Mouse (Mus musculus): Measurements from ENCODE around the gene Sorbs1. TPM values are rescaled to one million over a fixed set of nuclear protein-coding genes. Genes with fewer than 3 reads are reported as not detected.

Sorbs1 gene
- polyA plus RNA-seq, 1 experiment from 2014 or later, result 73.8 TPM

DNA sequence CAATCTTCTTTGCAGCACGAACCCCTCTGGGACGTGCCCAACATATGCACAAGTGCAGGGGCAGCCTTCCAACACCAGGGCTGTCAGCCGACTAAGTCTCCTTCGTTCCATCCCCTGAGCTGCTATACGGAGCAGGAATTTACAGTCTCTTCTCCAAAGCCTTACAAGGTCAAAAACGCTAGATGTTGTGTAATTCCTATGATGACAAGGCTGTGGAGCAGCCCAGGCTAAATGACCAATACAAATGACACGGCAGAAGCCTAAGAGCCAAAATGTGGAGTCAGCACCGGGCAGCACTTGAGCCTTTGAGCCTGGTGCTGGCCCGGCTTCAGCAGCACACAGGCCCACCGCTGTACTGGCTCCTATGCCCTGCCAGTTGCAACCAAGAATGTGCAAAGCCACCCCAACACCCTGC lies 35.4 kb downstream of the Sorbs1 start:
- TF ChIP-seq CTCF (IDR thresholded peaks at IDR 0.05; ENCODE audit: low read depth), result peak; percentile 35; the same call in 1 of the 2 replicates
- H3K36me3 ChIP-seq (ENCODE audit: control insufficient read depth, insufficient read depth), result peaks cover 7% of the 10 kb centered on the region; the same call in 1 of the 2 replicates
- H3K9ac ChIP-seq (ENCODE audit: low read depth, low read length), result 0 out of 2 replicates have a peak overlapping the region, but pooled peaks have one; percentile 22
- ATAC-seq, result peak; percentile 51
- H3K27ac ChIP-seq (ENCODE audit: low read depth, low read length), result peak overlapping the region; percentile 94
- H3K4me1 ChIP-seq (replicated peaks; ENCODE audit: control insufficient read depth, insufficient read depth, low read length), result peaks cover 11% of the 10 kb centered on the region
- H3K9me3 ChIP-seq (ENCODE audit: control insufficient read depth), result no peaks in the 10 kb centered on the region
- H3K4me3 ChIP-seq (ENCODE audit: low read depth, low read length), result no peak overlapping the region
- peak overlapping the region; percentile 7; the same call in 1 of the 2 replicates for H3K4me2 ChIP-seq (replicated peaks; ENCODE audit: low read depth)
- H3K27me3 ChIP-seq (replicated peaks; ENCODE audit: control insufficient read depth, insufficient read depth, low read length), result no peaks in the 10 kb centered on the region
- WGBS, result 35% methylated on average over 10 of the region's 10 CpGs

DNA sequence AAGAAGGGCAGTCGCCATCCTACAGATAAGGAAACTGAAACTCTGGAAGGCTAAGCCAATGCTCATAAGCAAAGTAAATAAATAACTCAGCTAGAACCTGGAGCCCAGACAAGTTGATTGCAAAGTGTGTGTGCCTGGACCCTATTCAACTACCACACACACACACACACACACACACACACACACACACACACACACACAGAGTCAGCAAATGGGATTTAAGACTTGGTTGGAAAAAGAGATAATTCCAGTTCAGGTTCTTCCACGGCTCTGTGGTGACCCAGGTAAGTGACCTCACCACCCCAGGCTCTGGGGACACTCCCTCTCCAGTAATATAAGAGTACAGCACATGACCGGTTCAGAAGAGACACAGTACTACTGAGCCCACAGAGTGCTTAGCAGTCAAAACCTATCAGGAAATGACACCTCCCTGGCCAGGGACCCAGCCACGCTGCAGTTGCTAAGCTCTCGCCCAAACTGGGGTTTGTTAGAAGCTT lies 36.1 kb downstream of the Sorbs1 start:
- TF ChIP-seq CTCF (IDR thresholded peaks at IDR 0.05; ENCODE audit: low read depth), result no peak; the same call in 1 of the 2 replicates
- Histone ChIP-seq H3K27me3 (replicated peaks; ENCODE audit: control insufficient read depth, insufficient read depth, low read length) (no peaks in the 10 kb centered on the region), H3K27ac (ENCODE audit: low read depth, low read length) (peak overlapping the region; percentile 94), H3K36me3 (ENCODE audit: control insufficient read depth, insufficient read depth) (peaks cover 3% of the 10 kb centered on the region; the same call in 1 of the 2 replicates), H3K9me3 (ENCODE audit: control insufficient read depth) (no peaks in the 10 kb centered on the region), H3K9ac (ENCODE audit: low read depth, low read length) (0 out of 2 replicates have a peak overlapping the region, but pooled peaks have one; percentile 22), H3K4me3 (ENCODE audit: low read depth, low read length) (no peak overlapping the region), H3K4me1 (replicated peaks; ENCODE audit: control insufficient read depth, insufficient read depth, low read length) (peaks cover 11% of the 10 kb centered on the region), H3K4me2 (replicated peaks; ENCODE audit: low read depth) (peak overlapping the region; percentile 18; the same call in 1 of the 2 replicates)
- WGBS, result 5% methylated on average over 5 of the region's 5 CpGs
- peak; percentile 90 for ATAC-seq

GRCm38 (mm10) chr19:40476491-40476890 lies 37.1 kb downstream of the Sorbs1 start:
- Histone ChIP-seq H3K4me3 (ENCODE audit: low read depth, low read length) (no peak overlapping the region), H3K36me3 (ENCODE audit: control insufficient read depth, insufficient read depth) (peaks cover 3% of the 10 kb centered on the region; the same call in 1 of the 2 replicates), H3K27me3 (replicated peaks; ENCODE audit: control insufficient read depth, insufficient read depth, low read length) (no peaks in the 10 kb centered on the region), H3K27ac (ENCODE audit: low read depth, low read length) (peak overlapping the region; percentile 94), H3K4me2 (replicated peaks; ENCODE audit: low read depth) (no peak overlapping the region), H3K9ac (ENCODE audit: low read depth, low read length) (no peak overlapping the region), H3K4me1 (replicated peaks; ENCODE audit: control insufficient read depth, insufficient read depth, low read length) (peaks cover 11% of the 10 kb centered on the region), H3K9me3 (ENCODE audit: control insufficient read depth) (no peaks in the 10 kb centered on the region)
- ATAC-seq, result peak; percentile 67
- 35% methylated on average over 4 of the region's 4 CpGs for WGBS
- no peak for TF ChIP-seq CTCF (IDR thresholded peaks at IDR 0.05; ENCODE audit: low read depth)

DNA sequence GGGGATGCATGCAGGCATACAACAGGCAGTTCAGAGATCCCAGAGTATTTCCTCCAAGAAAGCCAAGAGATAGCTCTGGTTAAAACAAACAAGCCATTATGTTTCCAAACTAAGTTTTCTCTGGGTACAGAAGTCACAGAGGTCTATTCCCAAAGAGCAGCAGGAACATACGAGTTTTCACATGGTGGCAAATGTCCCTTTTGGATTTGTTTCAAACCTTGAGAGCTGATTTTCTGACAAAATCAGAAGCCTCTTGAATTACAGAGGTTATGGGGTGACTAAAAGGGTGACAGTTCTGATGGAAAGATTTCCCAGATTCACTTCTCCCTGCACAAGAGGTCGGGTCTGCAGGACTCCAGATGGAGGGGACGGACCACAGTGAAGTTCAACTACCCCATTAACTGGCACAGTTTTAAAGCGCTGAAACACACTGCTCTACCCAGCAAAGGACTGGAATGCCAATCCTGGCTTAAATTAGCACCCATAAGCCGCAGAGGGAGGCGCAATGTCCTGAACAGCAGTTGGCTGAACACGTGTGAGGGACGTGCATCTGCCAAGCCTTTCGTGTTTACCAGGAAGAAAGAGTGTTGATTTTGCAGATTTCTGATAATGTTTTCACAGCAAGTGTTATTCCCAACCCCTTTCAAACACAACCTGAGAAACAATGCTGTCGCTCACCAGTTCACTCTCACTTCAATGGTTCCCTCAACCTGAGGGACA lies 41.9 kb downstream of the Sorbs1 start:
- TF ChIP-seq CTCF (IDR thresholded peaks at IDR 0.05; ENCODE audit: low read depth), result no peak
- no peak overlapping the region for H3K9ac ChIP-seq (ENCODE audit: low read depth, low read length)
- peaks cover 7% of the 10 kb centered on the region; the same call in 1 of the 2 replicates for H3K4me1 ChIP-seq (replicated peaks; ENCODE audit: control insufficient read depth, insufficient read depth, low read length)
- no peak overlapping the region for H3K4me2 ChIP-seq (replicated peaks; ENCODE audit: low read depth)
- H3K27ac ChIP-seq (ENCODE audit: low read depth, low read length), result no peak overlapping the region
- 74% methylated on average over 10 of the region's 10 CpGs for WGBS
- ATAC-seq, result no peak
- no peaks in the 10 kb centered on the region for H3K27me3 ChIP-seq (replicated peaks; ENCODE audit: control insufficient read depth, insufficient read depth, low read length)
- no peaks in the 10 kb centered on the region for H3K9me3 ChIP-seq (ENCODE audit: control insufficient read depth)
- peaks cover 3% of the 10 kb centered on the region; the same call in 1 of the 2 replicates for H3K36me3 ChIP-seq (ENCODE audit: control insufficient read depth, insufficient read depth)
- H3K4me3 ChIP-seq (ENCODE audit: low read depth, low read length), result no peak overlapping the region

DNA sequence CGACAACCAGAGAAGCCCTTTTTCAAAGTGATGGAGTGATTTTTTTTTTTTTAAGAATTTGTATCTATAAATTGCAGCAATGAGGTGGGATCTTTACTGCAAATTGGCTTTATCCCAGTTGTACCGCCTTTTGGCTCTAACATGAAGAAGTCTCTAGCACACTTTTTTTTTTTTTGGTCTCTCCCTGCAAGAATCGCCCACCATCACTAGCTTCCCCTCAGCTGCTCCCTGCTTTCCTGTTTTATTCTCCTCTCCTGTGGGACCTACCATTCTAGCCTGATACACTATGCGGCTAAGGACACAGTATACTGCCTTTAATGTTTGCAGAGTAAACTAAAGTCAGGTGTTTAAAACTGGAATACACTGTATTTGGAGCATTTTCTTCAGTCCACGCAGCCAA lies 43.8 kb downstream of the Sorbs1 start:
- WGBS, result 77% methylated on average over 5 of the region's 5 CpGs
- H3K4me1 ChIP-seq (replicated peaks; ENCODE audit: control insufficient read depth, insufficient read depth, low read length), result peaks cover 4% of the 10 kb centered on the region; the same call in 1 of the 2 replicates
- H3K4me3 ChIP-seq (ENCODE audit: low read depth, low read length), result no peak overlapping the region
- no peak for ATAC-seq
- no peak for TF ChIP-seq CTCF (IDR thresholded peaks at IDR 0.05; ENCODE audit: low read depth)
- H3K27me3 ChIP-seq (replicated peaks; ENCODE audit: control insufficient read depth, insufficient read depth, low read length), result no peaks in the 10 kb centered on the region
- no peaks in the 10 kb centered on the region for H3K9me3 ChIP-seq (ENCODE audit: control insufficient read depth)
- H3K9ac ChIP-seq (ENCODE audit: low read depth, low read length), result no peak overlapping the region
- no peak overlapping the region for H3K27ac ChIP-seq (ENCODE audit: low read depth, low read length)
- H3K36me3 ChIP-seq (ENCODE audit: control insufficient read depth, insufficient read depth), result peaks cover 3% of the 10 kb centered on the region; the same call in 1 of the 2 replicates
- H3K4me2 ChIP-seq (replicated peaks; ENCODE audit: low read depth), result no peak overlapping the region

- H3K4me2 ChIP-seq (replicated peaks; ENCODE audit: low read depth), result no peak overlapping the region
- no peak for TF ChIP-seq CTCF (IDR thresholded peaks at IDR 0.05; ENCODE audit: low read depth)
- 93% methylated on average over 3 of the region's 3 CpGs for WGBS
- no peak overlapping the region for H3K27ac ChIP-seq (ENCODE audit: low read depth, low read length)
- ATAC-seq, result no peak
- H3K36me3 ChIP-seq (ENCODE audit: control insufficient read depth, insufficient read depth), result no peaks in the 10 kb centered on the region; the same call in 1 of the 2 replicates
- no peaks in the 10 kb centered on the region for H3K4me1 ChIP-seq (replicated peaks; ENCODE audit: control insufficient read depth, insufficient read depth, low read length)
- H3K9me3 ChIP-seq (ENCODE audit: control insufficient read depth), result no peaks in the 10 kb centered on the region
- H3K9ac ChIP-seq (ENCODE audit: low read depth, low read length), result no peak overlapping the region
- no peak overlapping the region for H3K4me3 ChIP-seq (ENCODE audit: low read depth, low read length)
- H3K27me3 ChIP-seq (replicated peaks; ENCODE audit: control insufficient read depth, insufficient read depth, low read length), result no peaks in the 10 kb centered on the region
Measured at GRCm38 (mm10) chr19:40468308-40468707, 45.3 kb downstream of the Sorbs1 start.

Data from intestine, postnatal 0 days (tissue).